Mouse (Mus musculus) lung, embryonic 15.5 days (tissue): ENCODE measurements at regions not wholly inside any gene's neighbourhood (a gene's known extent, or its start where the extent isn't known, plus 50 kb on each side); places are given as distances from the start of the nearest gene placed in this dataset.
A peak's percentile ranks its signal among the peaks of the same experiment; 100 is the strongest.
"Not testable (repeated sequence)": the region's sequence is repeated elsewhere in the genome, so short reads cannot be mapped to it uniquely, and the experiment has no call there.

Source experiments
- ATAC-seq: fragments of 200-750 bp; cut with Nextera tagmentation; 2 replicates; pipeline ENCODE4 v1.8.0; 2017; ENCODE audit warnings: moderate number of reproducible peaks, borderline replicate concordance; ENCODE audit not compliant: low FRiP score, low TSS enrichment; ENCODE audit errors: extremely low read depth
- H3K27ac ChIP-seq: fragments of 300-500 bp; sonication (generic); 2 replicates; pipeline ENCODE4 v1.5.1; 2015; ENCODE audit warnings: moderate library complexity, mild to moderate bottlenecking, inconsistent platforms
- H3K27me3 ChIP-seq: fragments of 300-500 bp; sonication (generic); 2 replicates; pipeline ENCODE4 v1.6.1; 2015; ENCODE audit warnings: inconsistent platforms
- H3K36me3 ChIP-seq: fragments of 300-500 bp; sonication (generic); 2 replicates; pipeline ENCODE4 v1.6.1; 2015; ENCODE audit warnings: inconsistent platforms
- H3K4me1 ChIP-seq: fragments of 300-500 bp; sonication (generic); 2 replicates; pipeline ENCODE4 v1.6.1; 2015; ENCODE audit warnings: inconsistent platforms
- H3K4me2 ChIP-seq: fragments of 300-500 bp; sonication (generic); 2 replicates; pipeline ENCODE4 v1.6.1; 2015; ENCODE audit warnings: inconsistent platforms, mild to moderate bottlenecking, moderate library complexity
- H3K4me3 ChIP-seq: fragments of 300-500 bp; sonication (generic); 2 replicates; pipeline ENCODE4 v1.5.1; 2015; ENCODE audit warnings: mild to moderate bottlenecking, inconsistent platforms
- H3K9ac ChIP-seq: fragments of 300-500 bp; sonication (generic); 2 replicates; pipeline ENCODE4 v1.6.1; 2015; ENCODE audit warnings: inconsistent platforms
- H3K9me3 ChIP-seq: fragments of 300-500 bp; sonication (generic); 2 replicates; pipeline ENCODE4 v1.6.1; 2016; ENCODE audit warnings: inconsistent platforms
- WGBS: fragments of 180-500 bp; shearing (Covaris S2); methylation state at CpG from one replicate; pipeline ENCODE4 v1.1.7; 2015; 5-methylcytosine and 5-hydroxymethylcytosine counted together

DNA sequence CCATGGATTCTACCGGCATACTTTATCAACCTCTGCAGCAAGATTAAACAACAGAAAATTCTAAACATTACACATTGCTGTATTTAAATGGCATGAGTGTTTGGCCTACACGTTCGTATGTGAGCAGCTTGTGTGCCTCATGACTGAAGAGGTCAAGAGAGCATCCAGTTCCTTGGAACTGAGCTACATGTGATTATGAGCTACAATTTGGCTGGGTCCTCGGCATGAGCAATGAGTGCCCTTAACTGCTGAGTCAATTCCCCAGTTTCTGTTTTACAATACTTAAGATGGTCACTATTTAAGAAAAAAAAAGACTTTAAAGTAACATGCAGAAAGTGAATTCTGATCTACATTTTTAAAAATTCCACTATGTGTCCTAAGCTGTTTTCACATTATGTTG lies 338.4 kb upstream of the Gpc6 start:
- Histone ChIP-seq H3K36me3 (no peaks in the 10 kb centered on the region), H3K27me3 (no peaks in the 10 kb centered on the region), H3K4me1 (no peaks in the 10 kb centered on the region), H3K9ac (no peak overlapping the region), H3K4me3 (no peak overlapping the region), H3K4me2 (no peak overlapping the region), H3K27ac (no peak overlapping the region), H3K9me3 (no peaks in the 10 kb centered on the region)
- no peak for ATAC-seq
- WGBS, result 41% methylated on average over 4 of the region's 4 CpGs

- no peak for ATAC-seq
- Histone ChIP-seq H3K4me1 (no peaks in the 10 kb centered on the region), H3K9ac (no peak overlapping the region), H3K4me3 (no peak overlapping the region), H3K36me3 (no peaks in the 10 kb centered on the region), H3K9me3 (no peaks in the 10 kb centered on the region), H3K27ac (no peak overlapping the region), H3K4me2 (no peak overlapping the region), H3K27me3 (no peaks in the 10 kb centered on the region)
- 89% methylated on average over 2 of the region's 2 CpGs for WGBS
These were observed 335.6 kb upstream of the Gpc6 start for GRCm38 (mm10) chr14:116589529-116589928.

DNA sequence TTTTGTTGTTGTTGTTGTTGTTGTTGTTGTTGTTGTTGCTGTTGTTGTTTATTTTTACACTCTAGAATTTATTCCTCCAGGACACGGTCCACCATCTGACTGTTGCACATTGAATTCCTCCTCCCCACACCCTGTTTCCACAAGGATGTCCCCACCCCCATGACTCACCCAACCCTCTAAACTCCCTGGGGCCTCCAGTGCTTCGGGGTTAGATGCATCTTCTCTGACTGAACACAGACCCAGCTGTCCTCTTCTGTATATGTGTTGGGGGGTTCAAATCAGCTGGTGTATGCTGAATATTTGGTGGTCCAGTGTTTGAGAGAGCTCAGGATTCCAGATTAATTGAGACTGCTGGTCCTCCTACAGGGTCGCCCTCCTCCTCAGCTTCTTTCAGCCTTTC lies 335.0 kb upstream of the Gpc6 start:
- Histone ChIP-seq H3K27me3 (no peaks in the 10 kb centered on the region), H3K4me1 (no peaks in the 10 kb centered on the region), H3K36me3 (no peaks in the 10 kb centered on the region), H3K9me3 (no peaks in the 10 kb centered on the region), H3K27ac (no peak overlapping the region), H3K9ac (no peak overlapping the region), H3K4me3 (no peak overlapping the region), H3K4me2 (no peak overlapping the region)
- WGBS, result 75% methylated on average over 3 of the region's 3 CpGs
- no peak for ATAC-seq

DNA sequence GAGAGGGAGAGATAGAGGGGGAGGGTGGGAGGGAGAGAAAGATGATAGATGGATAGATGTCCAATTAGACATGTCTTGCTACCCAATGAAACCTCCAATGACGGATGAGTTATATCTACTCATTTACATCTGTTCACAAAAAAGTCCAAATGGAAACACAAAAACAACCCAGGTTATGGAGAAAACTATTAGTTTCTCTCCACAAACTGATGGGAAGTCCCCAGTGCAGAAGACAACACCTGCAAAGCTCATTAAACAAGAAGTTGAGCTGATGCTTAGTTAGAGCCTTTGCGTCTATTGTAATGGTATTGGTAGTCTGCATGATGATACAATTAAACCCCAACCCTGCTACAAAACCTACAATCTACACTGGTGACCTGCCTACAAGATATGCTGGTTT lies 317.0 kb upstream of the Gpc6 start:
- Histone ChIP-seq H3K27me3 (no peaks in the 10 kb centered on the region), H3K9me3 (no peaks in the 10 kb centered on the region), H3K27ac (no peak overlapping the region), H3K4me1 (no peaks in the 10 kb centered on the region), H3K4me3 (no peak overlapping the region), H3K9ac (no peak overlapping the region), H3K4me2 (no peak overlapping the region), H3K36me3 (no peaks in the 10 kb centered on the region)
- WGBS, result 95% methylated on average over 2 of the region's 2 CpGs
- no peak for ATAC-seq

GRCm38 (mm10) chr14:116611210-116611609 lies 313.9 kb upstream of the Gpc6 start:
- no peak for ATAC-seq
- no peak overlapping the region for H3K4me2 ChIP-seq

DNA sequence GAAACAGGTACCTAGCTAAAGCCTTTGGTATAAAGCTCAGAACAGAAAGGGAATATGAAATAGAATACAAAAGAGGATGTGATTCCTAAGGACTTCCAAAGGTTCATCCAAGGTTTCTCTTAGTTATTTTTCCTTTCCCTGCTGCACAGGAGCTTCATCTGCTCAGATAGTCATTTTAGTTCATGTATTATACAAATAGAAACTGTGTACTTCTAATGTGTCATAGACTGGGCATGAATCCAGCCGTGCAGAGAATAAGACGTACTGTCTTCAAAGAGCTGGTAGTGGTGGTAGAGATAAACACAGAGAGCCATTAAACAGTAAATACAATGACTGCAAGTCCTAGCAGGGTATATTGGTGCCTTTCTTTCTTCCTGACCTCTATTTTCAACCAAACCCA lies 292.9 kb upstream of the Gpc6 start:
- no peaks in the 10 kb centered on the region for H3K27me3 ChIP-seq
- H3K27ac ChIP-seq, result no peak overlapping the region
- H3K4me3 ChIP-seq, result no peak overlapping the region
- 24% methylated on average over 2 of the region's 2 CpGs for WGBS
- no peaks in the 10 kb centered on the region for H3K9me3 ChIP-seq
- no peak overlapping the region for H3K9ac ChIP-seq
- no peak for ATAC-seq
- no peak overlapping the region for H3K4me2 ChIP-seq
- H3K4me1 ChIP-seq, result 0 out of 2 replicates have a peak, but pooled peaks cover 3% of the 10 kb centered on the region
- no peaks in the 10 kb centered on the region for H3K36me3 ChIP-seq

More at GRCm38 (mm10) chr14:116611210-116611609, 313.9 kb upstream of the Gpc6 start:
- Histone ChIP-seq H3K27me3 (no peaks in the 10 kb centered on the region), H3K9me3 (no peaks in the 10 kb centered on the region), H3K36me3 (no peaks in the 10 kb centered on the region), H3K27ac (no peak overlapping the region), H3K9ac (no peak overlapping the region), H3K4me1 (no peaks in the 10 kb centered on the region), H3K4me3 (no peak overlapping the region)
- 90% methylated on average over 3 of the region's 3 CpGs for WGBS

GRCm38 (mm10) chr14:116642091-116642490 lies 283.0 kb upstream of the Gpc6 start:
- no peaks in the 10 kb centered on the region for H3K36me3 ChIP-seq
- H3K4me2 ChIP-seq, result no peak overlapping the region
- no peak overlapping the region for H3K9ac ChIP-seq
- H3K4me1 ChIP-seq, result no peaks in the 10 kb centered on the region
- no peaks in the 10 kb centered on the region for H3K9me3 ChIP-seq
- no peak overlapping the region for H3K27ac ChIP-seq
- H3K27me3 ChIP-seq, result no peaks in the 10 kb centered on the region
- no peak overlapping the region for H3K4me3 ChIP-seq
- ATAC-seq, result no peak

DNA sequence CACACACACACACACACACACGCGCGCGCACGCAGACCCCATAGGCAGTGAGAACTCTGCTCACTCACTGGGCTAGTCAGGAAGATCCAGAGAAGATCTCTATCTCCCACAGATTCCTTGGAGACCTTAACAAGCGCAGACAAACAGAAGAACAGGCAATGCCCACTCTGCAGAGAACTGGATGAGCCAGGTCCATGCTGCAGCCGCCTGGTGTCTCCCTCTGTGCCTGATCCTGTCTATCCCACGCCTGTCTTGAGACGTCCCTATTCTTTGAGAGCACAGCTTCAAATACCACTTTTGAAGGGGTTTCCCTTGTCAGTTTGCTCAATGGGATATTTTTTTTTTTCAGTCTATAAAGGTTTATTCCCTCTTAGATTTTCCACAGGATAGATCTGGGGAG lies 273.2 kb upstream of the Gpc6 start:
- H3K27ac ChIP-seq, result no peak overlapping the region
- H3K4me1 ChIP-seq, result no peaks in the 10 kb centered on the region
- H3K36me3 ChIP-seq, result no peaks in the 10 kb centered on the region
- no peaks in the 10 kb centered on the region for H3K9me3 ChIP-seq
- no peak for ATAC-seq
- no peaks in the 10 kb centered on the region for H3K27me3 ChIP-seq
- H3K4me2 ChIP-seq, result no peak overlapping the region
- H3K9ac ChIP-seq, result no peak overlapping the region
- WGBS, result 78% methylated on average over 9 of the region's 9 CpGs
- H3K4me3 ChIP-seq, result no peak overlapping the region

DNA sequence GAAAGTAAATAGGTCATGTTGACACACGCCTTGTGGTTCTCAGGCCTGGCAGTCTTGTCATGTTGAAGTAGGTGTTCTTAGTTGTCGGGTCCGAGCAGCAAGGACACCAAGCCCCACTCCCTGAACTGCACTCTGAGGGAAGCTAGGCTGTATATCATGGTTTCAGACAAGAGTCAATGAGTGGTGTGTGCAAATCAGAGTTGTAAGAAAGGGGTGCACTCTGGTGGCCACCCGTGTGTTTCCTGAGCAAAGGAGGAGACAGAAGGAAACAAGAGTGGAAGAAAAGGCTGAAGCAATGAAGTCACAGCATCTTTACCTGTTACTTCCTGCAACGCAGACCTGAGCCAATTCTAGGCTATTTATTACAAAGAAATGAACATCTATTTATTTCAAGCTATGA lies 241.2 kb upstream of the Gpc6 start:
- Histone ChIP-seq H3K27ac (no peak overlapping the region), H3K4me3 (no peak overlapping the region), H3K4me2 (no peak overlapping the region), H3K9me3 (no peaks in the 10 kb centered on the region), H3K36me3 (no peaks in the 10 kb centered on the region), H3K27me3 (no peaks in the 10 kb centered on the region), H3K4me1 (no peaks in the 10 kb centered on the region), H3K9ac (no peak overlapping the region)
- WGBS, result 60% methylated on average over 5 of the region's 5 CpGs
- no peak for ATAC-seq

DNA sequence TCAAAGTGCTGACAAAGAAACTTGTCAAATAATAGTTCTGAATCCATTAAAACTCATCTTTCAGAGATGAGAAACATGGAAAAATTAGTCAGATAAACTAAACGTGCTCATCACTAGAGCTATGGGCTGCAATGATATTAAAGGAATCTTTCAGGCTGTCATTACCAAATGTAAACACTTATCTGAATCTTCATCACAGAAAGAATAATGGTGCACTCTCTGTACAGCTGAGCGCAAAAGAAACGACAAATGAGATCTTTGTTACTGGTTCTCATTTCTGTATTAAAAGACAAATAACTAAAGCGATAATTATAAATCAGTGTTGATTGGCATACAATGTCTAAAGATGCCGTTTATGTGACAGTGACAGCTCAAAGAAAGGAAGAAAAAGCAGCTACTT lies 227.4 kb upstream of the Gpc6 start:
- Histone ChIP-seq H3K4me2 (no peak overlapping the region), H3K36me3 (no peaks in the 10 kb centered on the region), H3K27me3 (no peaks in the 10 kb centered on the region), H3K27ac (no peak overlapping the region), H3K9me3 (no peaks in the 10 kb centered on the region), H3K4me3 (no peak overlapping the region), H3K9ac (no peak overlapping the region), H3K4me1 (no peaks in the 10 kb centered on the region)
- 68% methylated on average over 5 of the region's 5 CpGs for WGBS
- no peak for ATAC-seq

DNA sequence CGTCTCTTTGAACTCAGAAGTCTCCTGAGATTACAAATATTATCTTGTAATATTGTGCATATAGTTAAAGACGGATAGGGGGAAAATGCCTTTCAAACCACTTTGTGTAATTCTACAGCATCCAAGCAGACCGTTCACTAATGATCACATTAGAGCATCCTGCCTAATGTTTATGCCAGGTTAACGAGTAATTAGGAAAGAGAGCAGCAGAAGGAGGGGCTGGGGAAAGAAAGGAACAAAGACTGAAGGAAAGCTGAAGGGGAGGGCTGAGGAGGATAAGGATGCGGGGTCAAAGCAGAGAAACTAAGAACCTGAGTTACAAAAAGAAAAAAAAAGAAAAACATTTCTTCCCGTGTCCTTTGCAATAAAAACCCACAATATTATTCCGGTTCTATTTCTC lies 226.7 kb upstream of the Gpc6 start:
- ATAC-seq, result no peak
- 66% methylated on average over 7 of the region's 7 CpGs for WGBS
- Histone ChIP-seq H3K4me1 (no peaks in the 10 kb centered on the region), H3K27me3 (no peaks in the 10 kb centered on the region), H3K4me3 (no peak overlapping the region), H3K4me2 (no peak overlapping the region), H3K27ac (no peak overlapping the region), H3K9ac (no peak overlapping the region), H3K9me3 (no peaks in the 10 kb centered on the region), H3K36me3 (no peaks in the 10 kb centered on the region)

- H3K4me2 ChIP-seq, H3K36me3 ChIP-seq, H3K9me3 ChIP-seq, ATAC-seq, H3K4me3 ChIP-seq, H3K4me1 ChIP-seq, H3K27me3 ChIP-seq, H3K27ac ChIP-seq, H3K9ac ChIP-seq: not testable (repeated sequence)
- 61% methylated on average over 6 of the region's 6 CpGs for WGBS
These were observed 190.5 kb upstream of the Gpc6 start for GRCm38 (mm10) chr14:116734596-116734995.

DNA sequence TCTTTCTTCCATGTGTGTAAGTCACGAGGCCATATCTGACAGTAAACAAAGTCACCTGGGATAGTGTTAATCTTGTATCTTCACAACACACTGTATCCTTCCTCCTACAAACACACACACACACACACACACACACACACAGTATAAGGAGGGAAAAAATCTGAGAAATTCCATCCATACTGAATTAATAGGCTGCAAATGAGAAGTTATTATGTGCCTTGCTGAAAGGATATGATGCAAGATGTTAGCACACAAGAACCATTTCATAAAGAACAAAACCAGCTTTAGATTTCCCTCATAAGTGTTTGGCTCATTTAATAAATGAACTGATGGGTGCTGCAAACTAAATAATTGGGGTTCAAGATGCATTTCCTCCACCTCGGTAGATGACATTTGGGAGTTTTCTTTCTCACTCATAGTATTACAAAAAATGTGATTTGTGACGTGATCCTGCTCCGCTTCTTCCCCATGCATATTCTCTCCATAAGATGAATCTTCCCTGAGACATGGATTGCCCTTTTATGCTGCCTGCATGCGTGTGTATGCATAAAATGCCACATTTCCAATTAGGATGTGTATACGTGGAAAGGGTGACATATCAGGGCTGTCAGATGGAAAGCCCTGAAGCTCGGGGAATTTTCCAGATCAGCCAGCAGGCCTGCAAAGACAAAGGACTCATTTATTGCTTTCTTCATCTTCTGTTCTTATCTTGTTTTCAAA lies 170.5 kb upstream of the Gpc6 start:
- 41% methylated on average over 7 of the region's 7 CpGs for WGBS
- Histone ChIP-seq H3K27me3 (no peaks in the 10 kb centered on the region), H3K27ac (no peak overlapping the region), H3K9ac (no peak overlapping the region), H3K4me1 (no peaks in the 10 kb centered on the region), H3K4me2 (no peak overlapping the region), H3K36me3 (no peaks in the 10 kb centered on the region), H3K9me3 (no peaks in the 10 kb centered on the region), H3K4me3 (no peak overlapping the region)
- peak; percentile 52; the same call in 1 of the 2 replicates for ATAC-seq
